Mouse (Mus musculus) ES-E14 (cell line): ENCODE data around the gene Gm11213.

ENCODE experiments used
- CHD2 ChIP-seq: IDR thresholded peaks from 2 replicates; pipeline ENCODE4 v1.6.1; 2014; ENCODE audit warnings: mild to moderate bottlenecking, low read depth, low read length, inconsistent platforms
- HCFC1 ChIP-seq: IDR thresholded peaks from 2 replicates; pipeline ENCODE4 v1.6.1; 2012; ENCODE audit warnings: low read length, inconsistent platforms, borderline replicate concordance; ENCODE audit not compliant: insufficient read depth
- MAFK ChIP-seq: IDR thresholded peaks from 2 replicates; pipeline ENCODE4 v1.6.1; 2014; ENCODE audit warnings: mild to moderate bottlenecking, low read depth, low read length, inconsistent platforms; ENCODE audit not compliant: insufficient read depth
- ZC3H11A ChIP-seq: IDR thresholded peaks from 2 replicates; pipeline ENCODE4 v1.6.1; 2012; ENCODE audit warnings: low read depth, mild to moderate bottlenecking, inconsistent platforms, low read length, borderline replicate concordance
- ZNF384 ChIP-seq: IDR thresholded peaks from 2 replicates; pipeline ENCODE4 v1.6.1; 2012; ENCODE audit warnings: low read depth, low read length, inconsistent platforms

GRCm38 (mm10) chr4:63570208-63570781 is 34.8 kb downstream of the Gm11213 start:
- TF ChIP-seq MAFK (no peak), ZNF384 (no peak), HCFC1 (no peak), ZC3H11A (no peak), CHD2 (no peak)
